Mouse (Mus musculus) CH12.LX (cell line): ENCODE data around the gene Atp5f1. TPM values are rescaled to one million over a fixed set of nuclear protein-coding genes. Genes with fewer than 3 reads are reported as not detected.

ENCODE experiments used
- DNase-seq: peaks from one replicate; pipeline ENCODE4 v3.0.0-alpha.2; 2013; ENCODE audit errors: extremely low read depth
- H3K27ac ChIP-seq: 2 replicates; pipeline ENCODE4 v1.5.1; 2012; ENCODE audit warnings: low read depth, mild to moderate bottlenecking, control low read depth, moderate library complexity; ENCODE audit not compliant: insufficient read depth
- H3K27me3 ChIP-seq: replicated peaks from 2 replicates; pipeline ENCODE3; 2012; ENCODE audit warnings: inconsistent platforms
- H3K36me3 ChIP-seq, 2 experiments: replicated peaks in 1 of 2; 2 replicates each; pipeline versions ENCODE3 to v1.6.1; 2012; ENCODE audit warnings: inconsistent platforms in 1 of 2, low read length in 1 of 2, mild to moderate bottlenecking in 1 of 2, mixed read lengths in 1 of 2, moderate library complexity in 1 of 2; ENCODE audit not compliant: control insufficient read depth in 1 of 2, insufficient read depth in 1 of 2
- H3K4me1 ChIP-seq, 2 experiments: 2 replicates each; pipeline ENCODE4 v1.6.1; 2012; ENCODE audit warnings: inconsistent platforms in 1 of 2, moderate library complexity in 1 of 2; ENCODE audit not compliant: insufficient read depth in 2 of 2, control insufficient read depth in 1 of 2
- H3K4me2 ChIP-seq: 2 replicates; pipeline ENCODE4 v1.6.1; 2012; ENCODE audit warnings: low read depth, mild to moderate bottlenecking, control low read depth; ENCODE audit not compliant: poor library complexity, insufficient read depth, severe bottlenecking
- H3K4me3 ChIP-seq, 3 experiments: fragments of 150-350 bp in 1 of 3; sonication (generic) in 1 of 3; replicated peaks in 1 of 3; 2 replicates each; pipeline versions ENCODE3 to v1.5.1; 2011 to 2012; ENCODE audit warnings: low read depth in 2 of 3, low read length in 2 of 3, mild to moderate bottlenecking in 2 of 3, moderate library complexity in 2 of 3, control low read depth in 1 of 3, improper control_type of control experiment in 1 of 3, inconsistent platforms in 1 of 3, mixed read lengths in 1 of 3; ENCODE audit not compliant: poor library complexity in 1 of 3
- H3K79me2 ChIP-seq: replicated peaks from 2 replicates; pipeline ENCODE4 v1.6.1; 2012; ENCODE audit warnings: mild to moderate bottlenecking, moderate library complexity; ENCODE audit not compliant: control insufficient read depth, poor library complexity, insufficient read depth, severe bottlenecking; ENCODE audit errors: extremely low read depth
- H3K9ac ChIP-seq: 2 replicates; pipeline ENCODE4 v1.6.1; 2012; ENCODE audit warnings: low read depth, mild to moderate bottlenecking, control low read depth, moderate library complexity; ENCODE audit not compliant: insufficient read depth
- H3K9me3 ChIP-seq: replicated peaks from 2 replicates; pipeline ENCODE3; 2012; ENCODE audit warnings: low read length, inconsistent platforms, mixed read lengths
- BHLHE40 ChIP-seq: IDR thresholded peaks from 2 replicates; pipeline ENCODE4 v1.6.1; 2011; ENCODE audit warnings: mild to moderate bottlenecking, low read depth, low read length, improper control_type of control experiment
- CHD1 ChIP-seq: IDR thresholded peaks from 2 replicates; pipeline ENCODE4 v1.6.1; 2012; ENCODE audit warnings: low read depth, low read length, improper control_type of control experiment, inconsistent platforms
- CHD2 ChIP-seq: IDR thresholded peaks from 2 replicates; pipeline ENCODE4 v1.6.1; 2011; ENCODE audit warnings: low read length, improper control_type of control experiment
- E2F4 ChIP-seq: IDR thresholded peaks from 2 replicates; pipeline ENCODE4 v1.6.1; 2011; ENCODE audit warnings: low read depth, low read length, improper control_type of control experiment; ENCODE audit not compliant: insufficient replicate concordance
- EP300 ChIP-seq: IDR thresholded peaks from 2 replicates; pipeline ENCODE4 v1.6.1; 2011; ENCODE audit warnings: low read length, improper control_type of control experiment
- ETS1 ChIP-seq: conservative IDR thresholded peaks from 2 replicates; pipeline ENCODE4 v1.6.1; 2012; ENCODE audit warnings: low read depth, mild to moderate bottlenecking, inconsistent platforms, low read length, improper control_type of control experiment, moderate library complexity
- GABPA ChIP-seq: IDR thresholded peaks from 2 replicates; pipeline ENCODE4 v1.6.1; 2012; ENCODE audit warnings: low read depth, low read length, improper control_type of control experiment, inconsistent platforms; ENCODE audit not compliant: insufficient replicate concordance
- HCFC1 ChIP-seq: IDR thresholded peaks from 2 replicates; pipeline ENCODE4 v1.6.1; 2012; ENCODE audit warnings: low read depth, mild to moderate bottlenecking, inconsistent platforms, low read length, improper control_type of control experiment
- JUND ChIP-seq: conservative IDR thresholded peaks from 2 replicates; pipeline ENCODE4 v1.6.1; 2011; ENCODE audit warnings: low read depth, low read length, improper control_type of control experiment
- MAFK ChIP-seq: IDR thresholded peaks from 2 replicates; pipeline ENCODE4 v1.6.1; 2011; ENCODE audit warnings: low read length, improper control_type of control experiment; ENCODE audit not compliant: insufficient replicate concordance
- MAZ ChIP-seq: IDR thresholded peaks from 2 replicates; pipeline ENCODE4 v1.6.1; 2012; ENCODE audit warnings: low read depth, mild to moderate bottlenecking, inconsistent platforms, low read length, improper control_type of control experiment, moderate library complexity
- MYC ChIP-seq: IDR thresholded peaks from 2 replicates; pipeline ENCODE4 v1.6.1; 2011; ENCODE audit warnings: low read depth, mild to moderate bottlenecking, improper control_type of control experiment, low read length
- PAX5 ChIP-seq: IDR thresholded peaks from 2 replicates; pipeline ENCODE4 v1.6.1; 2012; ENCODE audit warnings: low read length, inconsistent platforms, mixed read lengths
- POLR2AphosphoS2 ChIP-seq: IDR thresholded peaks from 2 replicates; pipeline ENCODE4 v1.6.1; 2011; ENCODE audit warnings: low read depth, low read length, improper control_type of control experiment
- RAD21 ChIP-seq: IDR thresholded peaks from 2 replicates; pipeline ENCODE4 v1.6.1; 2011; ENCODE audit warnings: low read depth, mild to moderate bottlenecking, low read length, improper control_type of control experiment, moderate library complexity
- RCOR1 ChIP-seq: conservative IDR thresholded peaks from 2 replicates; pipeline ENCODE4 v1.6.1; 2012; ENCODE audit warnings: low read depth, mild to moderate bottlenecking, inconsistent platforms, low read length, improper control_type of control experiment
- SIN3A ChIP-seq: IDR thresholded peaks from 2 replicates; pipeline ENCODE4 v1.6.1; 2012; ENCODE audit warnings: low read length, improper control_type of control experiment, inconsistent platforms
- SMC3 ChIP-seq: IDR thresholded peaks from 2 replicates; pipeline ENCODE4 v1.6.1; 2011; ENCODE audit warnings: low read depth, low read length, improper control_type of control experiment
- TBP ChIP-seq: conservative IDR thresholded peaks from 2 replicates; pipeline ENCODE4 v1.6.1; 2011; ENCODE audit warnings: low read depth, low read length, improper control_type of control experiment
- TCF12 ChIP-seq: IDR thresholded peaks from 2 replicates; pipeline ENCODE4 v1.6.1; 2014; ENCODE audit warnings: low read depth, mild to moderate bottlenecking, inconsistent platforms, low read length, improper control_type of control experiment
- UBTF ChIP-seq: IDR thresholded peaks from 2 replicates; pipeline ENCODE4 v1.6.1; 2012; ENCODE audit warnings: low read depth, mild to moderate bottlenecking, inconsistent platforms, low read length, improper control_type of control experiment, moderate library complexity
- USF1 ChIP-seq: IDR thresholded peaks from 2 replicates; pipeline ENCODE4 v1.6.1; 2014; ENCODE audit warnings: low read depth, mild to moderate bottlenecking, inconsistent platforms, low read length, improper control_type of control experiment
- ZKSCAN1 ChIP-seq: IDR thresholded peaks from 2 replicates; pipeline ENCODE4 v1.6.1; 2012; ENCODE audit warnings: low read depth, inconsistent platforms, low read length, improper control_type of control experiment, borderline replicate concordance
- ZMIZ1 ChIP-seq: IDR thresholded peaks from 2 replicates; pipeline ENCODE4 v1.6.1; 2012; ENCODE audit warnings: low read depth, mild to moderate bottlenecking, inconsistent platforms, low read length, improper control_type of control experiment
- dilution Hi-C: fragments of 300-500 bp; cut with MboI; formaldehyde crosslinking; loops from 2 replicates; pipeline ENCODE4 v1.14.3; 2020; ENCODE audit warnings: low sequenced_read_pairs; ENCODE audit not compliant: extremely low pct_unique_long_range_greater_than_20kb, extremely low pct_ligation_motif_present
- in situ Hi-C: fragments of 300-500 bp; cut with MboI; formaldehyde crosslinking; loops from 3 replicates; pipeline ENCODE4 v1.14.3; 2019; ENCODE audit warnings: low sequenced_read_pairs, low pct_ligation_motif_present, low pct_unique_long_range_greater_than_20kb, mixed read lengths
- polyA plus RNA-seq: library from polyadenylated mRNA; unstranded; fragments of >175 nt; gene quantifications from 2 replicates; pipeline ENCODE4 v1.2.1, GENCODE M21; 2012; ENCODE audit warnings: low read depth; ENCODE audit not compliant: insufficient read length
- total RNA-seq, 2 experiments: library from RNA; depleted of rRNA; stranded (reverse); fragments of 300-350 nt in 1 of 2; fragments of >200 nt in 1 of 2; gene quantifications; 2 replicates each; pipeline ENCODE4 v1.2.3; 2012 to 2014

The Atp5f1 gene
- total and polyA plus RNA-seq, 3 experiments, result 317 to 676 (median 494) TPM

GRCm38 (mm10) chr3:106000707-106001375, 40.9 kb upstream of the Atp5f1 start (continued):
- TF ChIP-seq MYC (peak; percentile 93), PAX5 (no peak), SMC3 (no peak; the same call in 1 of the 2 replicates), BHLHE40 (peak; percentile 48), HCFC1 (peak; percentile 58), EP300 (peak; percentile 83; the same call in 1 of the 2 replicates), TBP (no peak; the same call in 1 of the 2 replicates), CHD1 (peak; percentile 70; the same call in 1 of the 2 replicates), RAD21 (peak; percentile 22), ETS1 (peak; percentile 66), CHD2 (peak; percentile 80), JUND (no peak), MAZ (0 out of 2 replicates have a peak, but pooled peaks have one; percentile 50), E2F4 (no peak)

- no peak overlapping the region for H3K4me3 ChIP-seq
- in situ Hi-C loops (loop anchor here (5.0 to 10.0 kb wide), 2 partner anchors 70 to 458 kb away; no protein-coding TSS in a partner anchor), dilution Hi-C loops (no loop called here)
- H3K79me2 ChIP-seq, result no peaks in the 10 kb centered on the region
- DNase-seq, result peak; percentile 51
- no peak overlapping the region for H3K27ac ChIP-seq
- H3K4me2 ChIP-seq, result no peak overlapping the region
- H3K4me1 ChIP-seq, result peaks cover 2 to 39% of the 10 kb centered on the region in 2 experiments; a peak in 3 of 4 replicates
- no peaks in the 10 kb centered on the region for H3K9me3 ChIP-seq
- no peak overlapping the region; the same call in 1 of the 2 replicates for H3K9ac ChIP-seq
- no peak for TF ChIP-seq ZMIZ1
- peak; percentile 32; the same call in 1 of the 2 replicates for TF ChIP-seq EP300
- TF ChIP-seq MAFK, result no peak
- no peak for TF ChIP-seq TCF12
- TF ChIP-seq RCOR1, result no peak
- TF ChIP-seq CHD2, result no peak
- no peak for TF ChIP-seq GABPA
- 0 out of 2 replicates have a peak, but pooled peaks have one; percentile 24 for TF ChIP-seq BHLHE40
- no peak for TF ChIP-seq HCFC1
- no peak for TF ChIP-seq ZKSCAN1
- no peak for TF ChIP-seq UBTF
- no peak for TF ChIP-seq SIN3A
- TF ChIP-seq POLR2AphosphoS2, result no peak
- no peak for TF ChIP-seq USF1
- no peak for TF ChIP-seq PAX5
- no peak for TF ChIP-seq E2F4
- TF ChIP-seq MAZ, result no peak
- 0 out of 2 replicates have a peak, but pooled peaks have one; percentile 10 for TF ChIP-seq JUND
- H3K27me3 ChIP-seq, result no peaks in the 10 kb centered on the region
- H3K36me3 ChIP-seq, result no peaks in the 10 kb centered on the region
These were observed 34.8 kb upstream of the Atp5f1 start for GRCm38 (mm10) chr3:105994730-105995129.
